In the genomic region with DNA sequence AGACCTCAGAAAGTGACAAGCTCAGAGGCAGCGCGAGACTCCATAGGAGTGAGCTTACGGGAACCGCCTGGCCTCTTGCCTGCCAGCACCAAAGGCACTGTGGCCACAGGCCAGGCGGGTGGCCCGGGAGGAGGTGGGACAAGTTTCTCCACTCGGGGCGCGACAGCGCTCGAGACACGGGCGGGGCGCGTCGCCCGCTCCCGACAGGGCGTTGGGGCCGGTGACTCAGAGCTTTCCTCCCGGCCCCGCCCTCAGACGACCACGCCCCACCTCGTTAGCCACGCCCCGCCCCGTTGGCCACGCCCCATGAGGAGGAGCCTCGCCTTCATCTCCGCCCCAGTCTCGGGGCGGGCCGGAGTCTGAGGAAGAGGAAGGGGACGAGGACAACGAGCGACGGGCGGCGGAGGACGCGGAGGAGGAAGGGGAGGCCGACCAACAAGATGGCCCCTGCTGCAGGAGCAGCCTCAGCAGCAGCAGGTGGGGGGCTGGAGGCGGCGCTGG, we compare ENCODE assay signal across 8 mouse cellular contexts. TPM values are rescaled to one million over a fixed set of nuclear protein-coding genes. Genes with fewer than 3 reads are reported as not detected.
A peak's percentile ranks its signal among the peaks of the same experiment; 100 is the strongest.
DNase-seq lines count a peak whose midpoint lies in the region; ATAC-seq lines count a peak whose summit lies in the region.

A gene (plus strand): TSS at position 362 of the 501 bp plus-strand sequence.

- DNase-seq in c-Kit-negative CD71-positive TER-119-positive erythroid progenitor cells, embryonic 14.5 days (ENCODE audit: low read depth, low spot score), result peak; percentile 94
- peak; percentile 62 for DNase-seq in fibroblast of lung, adult 2 months (ENCODE audit: low read depth)
- peak; percentile 97 for DNase-seq in kidney, postnatal 14 days
- peak; percentile 96 for DNase-seq in liver, embryonic 13.5 days
- peak; percentile 99 for DNase-seq in neural tube, embryonic 10.5 days (ENCODE audit: extremely low spot score, low spot score)

- H3K4me1 ChIP-seq in heart, embryonic 14.5 days (ENCODE audit: control insufficient read depth in 2 of 2, insufficient read depth in 2 of 2, low read length in 2 of 2), result peaks cover 2 to 21% of the 10 kb centered on the region in 2 experiments
- peaks cover 39% of the 10 kb centered on the region for H3K4me1 ChIP-seq in liver, embryonic 13.5 days (replicated peaks)
- H3K4me1 ChIP-seq in stomach, embryonic 16.5 days (ENCODE audit: control insufficient read depth, insufficient read depth, low read length), result peaks cover 4% of the 10 kb centered on the region

- peak within 1 kb of the TSS; percentile 75 for H3K4me2 ChIP-seq in heart, embryonic 14.5 days (ENCODE audit: low read length)
- H3K4me2 ChIP-seq in liver, embryonic 13.5 days, result peak within 1 kb of the TSS; percentile 74
- H3K4me2 ChIP-seq in stomach, embryonic 16.5 days (ENCODE audit: low read depth, low read length), result peak within 1 kb of the TSS; percentile 80

- H3K27ac ChIP-seq in heart, embryonic 14.5 days (replicated peaks in 1 of 2; ENCODE audit: control insufficient read depth in 1 of 2, insufficient read depth in 1 of 2, low read depth in 2 of 2, low read length in 2 of 2), result peak within 1 kb of the TSS; percentile 79 to 94
- H3K27ac ChIP-seq in liver, embryonic 13.5 days, result peak within 1 kb of the TSS; percentile 96
- peak within 1 kb of the TSS; percentile 86 for H3K27ac ChIP-seq in stomach, embryonic 16.5 days (ENCODE audit: low read length)

- WGBS in heart, embryonic 14.5 days, result 0% methylated on average over 40 of the region's 45 CpGs
- WGBS in liver, embryonic 13.5 days (ENCODE audit: insufficient replicate concordance), result under 1% methylated on average over 45 of the region's 45 CpGs
- WGBS in stomach, embryonic 16.5 days, result under 1% methylated on average over 45 of the region's 45 CpGs

- no peaks in the 10 kb centered on the region for H3K27me3 ChIP-seq in heart, embryonic 14.5 days (ENCODE audit: control insufficient read depth, insufficient read depth, low read length)
- H3K27me3 ChIP-seq in liver, embryonic 13.5 days, result no peaks in the 10 kb centered on the region
- H3K27me3 ChIP-seq in stomach, embryonic 16.5 days (ENCODE audit: control insufficient read depth, insufficient read depth, low read length), result no peaks in the 10 kb centered on the region

- peak; percentile 95 for ATAC-seq in CD4-positive, CD25-positive, alpha-beta regulatory T cell, adult 4 months
- peak; percentile 94 for ATAC-seq in heart, embryonic 14.5 days (ENCODE audit: insufficient number of reproducible peaks, insufficient read depth, low FRiP score, low read depth)
- ATAC-seq in liver, embryonic 13.5 days (ENCODE audit: low read depth), result peak; percentile 95
- ATAC-seq in stomach, embryonic 16.5 days (ENCODE audit: insufficient read depth, low FRiP score), result peak; percentile 96

- H3K36me3 ChIP-seq in heart, embryonic 14.5 days (ENCODE audit: control insufficient read depth, insufficient read depth, low read length), result no peaks in the 10 kb centered on the region
- H3K36me3 ChIP-seq in liver, embryonic 13.5 days, result no peaks in the 10 kb centered on the region
- no peaks in the 10 kb centered on the region for H3K36me3 ChIP-seq in stomach, embryonic 16.5 days (ENCODE audit: control insufficient read depth, insufficient read depth, low read length)

- H3K9me3 ChIP-seq in heart, embryonic 14.5 days (ENCODE audit: control insufficient read depth, low read length), result no peaks in the 10 kb centered on the region
- H3K9me3 ChIP-seq in liver, embryonic 13.5 days (replicated peaks), result no peaks in the 10 kb centered on the region
- H3K9me3 ChIP-seq in stomach, embryonic 16.5 days (replicated peaks; ENCODE audit: control insufficient read depth, low read length), result no peaks in the 10 kb centered on the region

- peak within 1 kb of the TSS; percentile 99 for H3K9ac ChIP-seq in heart, embryonic 14.5 days (ENCODE audit: low read length)
- H3K9ac ChIP-seq in liver, embryonic 13.5 days, result peak within 1 kb of the TSS; percentile 97
- peak within 1 kb of the TSS; percentile 97 for H3K9ac ChIP-seq in stomach, embryonic 16.5 days (ENCODE audit: low read length)

- H3K4me3 ChIP-seq in heart, embryonic 14.5 days (ENCODE audit: control insufficient read depth in 1 of 2, insufficient read depth in 1 of 2, low read depth in 1 of 2, low read length in 2 of 2), result peak within 1 kb of the TSS; percentile 76 to 97
- peak within 1 kb of the TSS; percentile 95 for H3K4me3 ChIP-seq in liver, embryonic 13.5 days (replicated peaks)
- peak within 1 kb of the TSS; percentile 99 for H3K4me3 ChIP-seq in stomach, embryonic 16.5 days (replicated peaks; ENCODE audit: low read length)

RNA-seq across cellular contexts. Expression of the gene that starts here (rescaled TPM):
- polyA plus RNA-seq in CD4-positive, CD25-positive, alpha-beta regulatory T cell, adult 4 months (2017; shearing (Covaris generic)), result 10 to 100 TPM; 13.1 to 14.3 TPM
- 9.7 and 10.3 TPM in 2 replicates for polyA plus RNA-seq in heart, embryonic 14.5 days (2014; fragmentation: Nextera tagmentation; extraction: Ambion mirVana)
- 3.8 and 4.3 TPM in 2 replicates for polyA plus RNA-seq in liver, embryonic 13.5 days (2015; fragmentation: Nextera tagmentation; extraction: Ambion mirVana)
- 6.3 and 6.4 TPM in 2 replicates for polyA plus RNA-seq in stomach, embryonic 16.5 days (2015; fragmentation: Nextera tagmentation; extraction: Ambion mirVana)

Comparison
In these comparisons a context has a peak if more than half of its experiments do, and no peak if none do; other contexts are left out.
1. Peak in every context shown above with its lines: DNase-seq, ATAC-seq, H3K4me3 ChIP-seq and H3K27ac ChIP-seq.